Mouse (Mus musculus): ENCODE data around the gene Olfr600. TPM values are rescaled to one million over a fixed set of nuclear protein-coding genes. Genes with fewer than 3 reads are reported as not detected.
"Not testable (repeated sequence)": the region's sequence is repeated elsewhere in the genome, so short reads cannot be mapped to it uniquely, and the experiment has no call there.

The Olfr600 gene
- not detected in 2 replicates for polyA plus RNA-seq (2015; fragmentation: Nextera tagmentation; extraction: Ambion mirVana)

DNA sequence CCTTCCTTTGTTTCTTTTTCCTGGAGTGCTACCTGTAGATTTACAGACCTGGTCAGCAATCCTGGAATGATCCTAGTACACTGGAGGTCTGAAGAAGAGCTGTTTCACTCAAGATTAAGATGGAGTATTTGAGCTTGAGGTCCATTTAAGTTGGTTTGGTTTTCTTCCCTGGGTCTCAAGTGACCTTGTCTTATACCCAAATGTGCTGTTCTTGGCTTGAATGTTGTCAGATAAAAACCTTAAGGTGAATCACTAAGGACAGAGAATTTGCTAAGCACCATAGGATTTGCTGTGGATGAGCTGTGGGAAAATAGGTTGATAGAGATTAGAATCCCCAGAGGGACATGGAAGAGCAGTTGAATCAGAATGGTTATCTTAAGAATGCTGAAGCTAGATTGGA is at the start of gene Olfr600:
Olfr600 (minus strand) TSS at position 101 of the 400 bp plus-strand sequence.
- no peak within 1 kb of the TSS for H3K27ac ChIP-seq (replicated peaks)
- no peak for ATAC-seq (ENCODE audit: low FRiP score)
- H3K4me3 ChIP-seq (replicated peaks), result no peak within 1 kb of the TSS
- no peak within 1 kb of the TSS for H3K9ac ChIP-seq (replicated peaks)
- no peak within 1 kb of the TSS for H3K4me2 ChIP-seq
- H3K4me1 ChIP-seq, result no peaks in the 10 kb centered on the region
- no peaks in the 10 kb centered on the region for H3K36me3 ChIP-seq
- H3K27me3 ChIP-seq (replicated peaks), result no peaks in the 10 kb centered on the region
- H3K9me3 ChIP-seq (replicated peaks), result no peaks in the 10 kb centered on the region

DNA sequence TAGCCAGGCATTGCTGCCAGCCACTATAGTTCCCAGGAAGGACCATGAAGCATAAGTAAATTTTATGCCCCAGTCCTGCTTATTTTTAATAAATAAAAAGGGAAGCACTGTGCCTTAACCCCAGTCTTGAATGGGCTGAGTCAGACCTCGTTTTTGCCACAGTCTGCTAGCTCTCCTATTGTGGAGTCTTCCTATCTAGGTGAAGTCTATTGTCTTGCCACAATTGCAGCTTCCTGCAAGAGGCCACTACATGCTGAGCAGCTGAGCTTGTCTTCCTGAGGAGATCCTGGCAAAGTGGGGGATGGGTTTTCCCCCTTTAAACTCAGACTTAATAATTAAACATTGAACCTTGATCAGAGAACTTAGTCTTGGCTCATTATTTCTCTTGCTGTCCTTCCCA is 49.5 kb upstream of the Olfr600 start:
- Histone ChIP-seq H3K9ac (replicated peaks) (no peak overlapping the region), H3K4me2 (no peak overlapping the region), H3K4me3 (replicated peaks) (no peak overlapping the region), H3K36me3 (no peaks in the 10 kb centered on the region), H3K27me3 (replicated peaks) (no peaks in the 10 kb centered on the region), H3K4me1 (no peaks in the 10 kb centered on the region), H3K9me3 (replicated peaks) (no peaks in the 10 kb centered on the region), H3K27ac (replicated peaks) (no peak overlapping the region)
- WGBS, result 0% methylated on average over 1 of the region's 1 CpGs
- no peak for ATAC-seq (ENCODE audit: low FRiP score)

DNA sequence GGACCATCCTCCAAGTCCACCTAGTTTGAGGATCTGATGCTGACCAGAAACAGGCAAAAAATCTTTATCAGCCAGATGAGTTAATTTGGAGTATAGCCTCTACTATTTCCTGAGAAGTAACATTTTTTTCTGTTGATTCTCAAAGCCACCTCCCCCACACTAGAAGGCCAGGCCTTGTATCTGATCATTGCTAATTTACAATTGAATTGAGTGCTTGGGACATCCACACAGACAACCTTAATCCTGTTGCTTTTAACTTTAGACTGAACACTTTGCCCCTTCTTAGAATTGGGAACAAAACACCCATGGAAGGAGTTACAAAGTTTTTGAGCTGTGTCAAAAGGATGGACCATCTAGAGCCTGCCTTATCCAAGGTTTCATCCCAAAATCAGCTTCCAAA is 48.3 kb upstream of the Olfr600 start:
- Histone ChIP-seq H3K4me1 (no peaks in the 10 kb centered on the region), H3K27ac (replicated peaks) (no peak overlapping the region), H3K4me3 (replicated peaks) (no peak overlapping the region), H3K27me3 (replicated peaks) (no peaks in the 10 kb centered on the region), H3K9ac (replicated peaks) (no peak overlapping the region), H3K36me3 (no peaks in the 10 kb centered on the region), H3K4me2 (no peak overlapping the region), H3K9me3 (replicated peaks) (no peaks in the 10 kb centered on the region)
- ATAC-seq (ENCODE audit: low FRiP score), result no peak

DNA sequence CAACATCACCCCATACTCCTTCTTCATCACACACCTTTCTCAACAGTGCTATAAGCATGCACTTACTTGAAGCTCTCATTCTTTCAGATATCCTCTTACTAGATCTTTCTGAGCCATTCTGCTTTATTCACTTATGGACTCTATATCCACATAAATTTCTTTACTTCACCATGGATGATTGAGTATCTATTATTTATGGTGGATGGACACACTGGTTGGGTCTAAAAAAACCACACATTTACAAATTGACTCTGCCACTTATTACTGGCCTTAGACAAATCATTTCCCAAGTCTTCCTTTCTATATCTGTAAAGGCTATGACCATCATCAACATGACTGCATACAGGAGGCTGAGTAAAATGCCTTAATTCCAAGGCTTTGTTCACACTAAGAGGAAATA is 36.6 kb upstream of the Olfr600 start, which contains the start of gene Olfr603:
Olfr603 (minus strand) TSS at position 101 of the 400 bp plus-strand sequence.
- Histone ChIP-seq H3K9ac (replicated peaks) (no peak within 1 kb of the TSS), H3K9me3 (replicated peaks) (no peaks in the 10 kb centered on the region), H3K4me1 (no peaks in the 10 kb centered on the region), H3K27me3 (replicated peaks) (no peaks in the 10 kb centered on the region), H3K4me2 (no peak within 1 kb of the TSS), H3K4me3 (replicated peaks) (no peak within 1 kb of the TSS), H3K36me3 (no peaks in the 10 kb centered on the region), H3K27ac (replicated peaks) (no peak within 1 kb of the TSS)
- ATAC-seq (ENCODE audit: low FRiP score), result no peak

DNA sequence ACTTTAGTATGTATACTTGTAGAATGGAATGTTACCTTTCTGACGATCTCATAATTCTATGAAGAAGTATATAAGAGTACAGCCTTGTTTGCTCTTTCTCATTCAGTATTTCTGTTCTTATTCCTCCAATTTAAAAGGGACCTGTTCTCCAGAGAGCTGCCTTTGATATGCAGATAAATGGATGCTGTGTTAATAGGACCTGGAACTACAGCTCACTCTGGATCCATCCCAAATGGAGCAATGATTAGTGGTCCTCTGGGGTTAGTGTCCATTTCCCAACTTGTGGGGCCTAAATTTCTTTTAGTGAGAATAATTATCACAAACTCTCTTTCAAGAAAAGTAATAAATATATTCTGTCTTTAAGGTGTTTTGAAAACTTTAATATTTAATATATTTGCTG is 13.1 kb upstream of the Olfr600 start, which contains the start of gene Olfr601:
Olfr601 (minus strand) TSS at position 101 of the 400 bp plus-strand sequence.
- Histone ChIP-seq H3K27ac (replicated peaks) (no peak within 1 kb of the TSS), H3K4me3 (replicated peaks) (no peak within 1 kb of the TSS), H3K9me3 (replicated peaks) (no peaks in the 10 kb centered on the region), H3K27me3 (replicated peaks) (no peaks in the 10 kb centered on the region), H3K4me2 (no peak within 1 kb of the TSS), H3K36me3 (no peaks in the 10 kb centered on the region), H3K9ac (replicated peaks) (no peak within 1 kb of the TSS), H3K4me1 (no peaks in the 10 kb centered on the region)
- 97% methylated on average over 1 of the region's 1 CpGs for WGBS
- no peak for ATAC-seq (ENCODE audit: low FRiP score)

DNA sequence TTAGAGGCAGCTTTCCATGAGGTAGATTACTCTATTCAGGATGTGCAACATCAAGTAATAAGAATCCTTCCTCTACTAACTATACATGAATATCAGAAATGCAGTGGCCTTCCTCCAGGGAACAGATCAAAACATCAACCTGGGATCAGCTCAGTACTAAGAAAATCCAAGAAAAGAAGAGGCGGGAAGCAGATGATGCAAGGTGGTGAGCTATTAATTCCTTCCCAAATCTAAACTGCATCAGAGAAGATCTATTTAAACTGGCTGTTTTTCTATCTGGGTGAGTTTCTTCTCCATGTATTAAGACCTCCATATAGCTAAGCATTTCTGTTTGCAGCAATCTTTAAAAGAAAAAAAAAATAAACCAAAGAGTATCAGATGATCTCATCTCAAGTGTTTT is 13.9 kb downstream of the Olfr600 start, which contains the start of gene Olfr599:
Olfr599 (plus strand) TSS at position 301 of the 400 bp plus-strand sequence.
- ATAC-seq (ENCODE audit: low FRiP score), result no peak
- Histone ChIP-seq H3K27ac (replicated peaks) (no peak within 1 kb of the TSS), H3K9ac (replicated peaks) (no peak within 1 kb of the TSS), H3K9me3 (replicated peaks) (no peaks in the 10 kb centered on the region), H3K4me1 (no peaks in the 10 kb centered on the region), H3K36me3 (no peaks in the 10 kb centered on the region), H3K4me2 (no peak within 1 kb of the TSS), H3K4me3 (replicated peaks) (no peak within 1 kb of the TSS), H3K27me3 (replicated peaks) (no peaks in the 10 kb centered on the region)
- WGBS, result 100% methylated on average over 1 of the region's 1 CpGs

DNA sequence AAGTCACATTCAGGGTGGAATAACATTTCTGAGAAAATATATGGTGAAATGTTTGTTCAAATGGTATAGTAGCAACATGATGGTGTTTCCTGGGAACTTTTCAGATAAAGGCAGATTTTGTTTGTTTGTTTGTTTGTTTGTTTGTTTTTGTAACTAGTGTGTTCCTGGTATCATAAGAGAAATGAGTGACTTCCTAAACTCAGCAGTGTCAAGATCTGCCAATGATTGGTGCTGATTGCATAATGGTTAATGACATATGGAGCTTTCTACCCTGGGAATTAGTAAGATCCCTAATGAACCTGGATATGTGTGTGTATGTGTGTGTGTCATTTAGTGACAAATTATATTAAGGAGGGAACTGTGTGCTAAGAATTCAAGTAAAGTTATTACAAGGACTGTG is 26.2 kb downstream of the Olfr600 start, which contains the start of gene Olfr598:
Olfr598 (plus strand) TSS at position 301 of the 400 bp plus-strand sequence.
- Histone ChIP-seq H3K4me1 (no peaks in the 10 kb centered on the region), H3K4me3 (replicated peaks) (no peak within 1 kb of the TSS), H3K27me3 (replicated peaks) (no peaks in the 10 kb centered on the region), H3K36me3 (no peaks in the 10 kb centered on the region), H3K4me2 (no peak within 1 kb of the TSS), H3K9me3 (replicated peaks) (no peaks in the 10 kb centered on the region), H3K27ac (replicated peaks) (no peak within 1 kb of the TSS), H3K9ac (replicated peaks) (no peak within 1 kb of the TSS)
- ATAC-seq (ENCODE audit: low FRiP score), result no peak

DNA sequence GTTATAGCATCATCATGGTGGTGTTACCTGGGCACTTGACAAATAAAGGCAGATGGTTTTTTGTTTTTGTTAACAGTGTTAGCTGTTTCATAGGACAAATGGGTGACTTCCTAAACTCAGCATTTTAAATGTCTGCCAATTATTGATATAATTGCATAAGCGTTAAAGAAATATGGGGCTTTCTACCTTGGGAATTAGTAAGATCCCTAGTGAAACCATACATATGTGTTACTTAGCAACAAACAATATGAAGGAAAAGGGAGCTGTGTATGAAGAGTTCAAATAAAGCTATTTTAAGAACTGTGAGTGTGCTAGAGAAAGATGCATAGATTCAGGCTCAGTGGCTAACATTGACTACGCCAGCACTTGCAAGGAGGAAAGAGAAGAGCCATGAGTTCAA is 33.5 kb downstream of the Olfr600 start, which contains the start of gene Olfr597:
Olfr597 (plus strand) TSS at position 301 of the 400 bp plus-strand sequence.
- not testable (repeated sequence) for H3K9me3 ChIP-seq (replicated peaks); H3K27ac ChIP-seq (replicated peaks); ATAC-seq (ENCODE audit: low FRiP score); H3K36me3 ChIP-seq; H3K27me3 ChIP-seq (replicated peaks); H3K4me3 ChIP-seq (replicated peaks); H3K4me2 ChIP-seq; H3K4me1 ChIP-seq; H3K9ac ChIP-seq (replicated peaks)
- 94% methylated on average over 2 of the region's 2 CpGs for WGBS

DNA sequence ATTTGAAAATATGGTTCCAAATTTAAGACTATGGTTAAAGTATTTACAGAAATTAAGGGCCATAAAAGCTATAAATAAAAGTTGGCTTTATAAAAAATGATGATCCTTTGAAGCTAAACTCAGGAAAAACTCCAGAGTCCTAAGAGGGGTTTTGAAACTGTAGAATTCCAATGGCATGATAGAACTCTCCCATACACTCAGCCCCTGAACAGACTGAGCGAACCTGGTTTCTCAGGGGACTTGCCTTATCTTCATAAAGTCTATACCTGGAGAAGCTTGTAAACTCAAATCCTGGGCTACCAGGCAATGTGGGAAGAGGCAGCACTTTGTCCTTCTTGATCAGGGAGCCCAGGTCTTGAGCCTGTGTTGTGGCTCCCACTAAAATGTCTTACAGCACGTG is 44.1 kb downstream of the Olfr600 start, which contains the start of gene Olfr596:
Olfr596 (plus strand) TSS at position 301 of the 400 bp plus-strand sequence.
- not testable (repeated sequence) for H3K4me1 ChIP-seq; H3K9ac ChIP-seq (replicated peaks); H3K36me3 ChIP-seq; H3K4me3 ChIP-seq (replicated peaks); H3K9me3 ChIP-seq (replicated peaks); H3K4me2 ChIP-seq; ATAC-seq (ENCODE audit: low FRiP score); H3K27ac ChIP-seq (replicated peaks); H3K27me3 ChIP-seq (replicated peaks)
- 93% methylated on average over 2 of the region's 2 CpGs for WGBS

Other genes starting within 250 kb of the Olfr600 start
- not detected in 2 replicates for gene Olfr586, start 224.0 kb downstream of the Olfr600 start, polyA plus RNA-seq (2015; fragmentation: Nextera tagmentation; extraction: Ambion mirVana)
- gene Olfr588-ps1, start 208.8 kb downstream of the Olfr600 start, polyA plus RNA-seq (2015; fragmentation: Nextera tagmentation; extraction: Ambion mirVana), result not detected in 2 replicates
- not detected in 2 replicates for gene Olfr589, start 193.3 kb downstream of the Olfr600 start, polyA plus RNA-seq (2015; fragmentation: Nextera tagmentation; extraction: Ambion mirVana)
- not detected in 2 replicates for gene Olfr591, start 171.3 kb downstream of the Olfr600 start, polyA plus RNA-seq (2015; fragmentation: Nextera tagmentation; extraction: Ambion mirVana)
- not detected in 2 replicates for gene Olfr592, start 164.9 kb downstream of the Olfr600 start, polyA plus RNA-seq (2015; fragmentation: Nextera tagmentation; extraction: Ambion mirVana)
- not detected in 2 replicates for gene Olfr593, start 137.8 kb downstream of the Olfr600 start, polyA plus RNA-seq (2015; fragmentation: Nextera tagmentation; extraction: Ambion mirVana)
- not detected in 2 replicates for gene Olfr594, start 132.7 kb downstream of the Olfr600 start, polyA plus RNA-seq (2015; fragmentation: Nextera tagmentation; extraction: Ambion mirVana)
- gene Usp17ld, start 97.2 kb downstream of the Olfr600 start, polyA plus RNA-seq (2015; fragmentation: Nextera tagmentation; extraction: Ambion mirVana), result not detected in 2 replicates
- gene Olfr596, start 44.0 kb downstream of the Olfr600 start, polyA plus RNA-seq (2015; fragmentation: Nextera tagmentation; extraction: Ambion mirVana), result not detected in 2 replicates
- gene Olfr597, start 33.4 kb downstream of the Olfr600 start, polyA plus RNA-seq (2015; fragmentation: Nextera tagmentation; extraction: Ambion mirVana), result not detected in 2 replicates
- not detected in 2 replicates for gene Olfr598, start 26.1 kb downstream of the Olfr600 start, polyA plus RNA-seq (2015; fragmentation: Nextera tagmentation; extraction: Ambion mirVana)
- not detected in 2 replicates for gene Olfr599, start 13.8 kb downstream of the Olfr600 start, polyA plus RNA-seq (2015; fragmentation: Nextera tagmentation; extraction: Ambion mirVana)
- gene Olfr601, start 13.0 kb upstream of the Olfr600 start, polyA plus RNA-seq (2015; fragmentation: Nextera tagmentation; extraction: Ambion mirVana), result not detected in 2 replicates
- not detected in 2 replicates for gene Olfr603, start 36.5 kb upstream of the Olfr600 start, polyA plus RNA-seq (2015; fragmentation: Nextera tagmentation; extraction: Ambion mirVana)
- gene Usp17lc, start 65.4 kb upstream of the Olfr600 start, polyA plus RNA-seq (2015; fragmentation: Nextera tagmentation; extraction: Ambion mirVana), result not detected in 2 replicates
- gene Olfr605, start 95.8 kb upstream of the Olfr600 start, polyA plus RNA-seq (2015; fragmentation: Nextera tagmentation; extraction: Ambion mirVana), result not detected in 2 replicates
- gene Olfr606, start 99.4 kb upstream of the Olfr600 start, polyA plus RNA-seq (2015; fragmentation: Nextera tagmentation; extraction: Ambion mirVana), result not detected in 2 replicates
- not detected in 2 replicates for gene Olfr607, start 114.5 kb upstream of the Olfr600 start, polyA plus RNA-seq (2015; fragmentation: Nextera tagmentation; extraction: Ambion mirVana)
- gene Olfr608, start 120.2 kb upstream of the Olfr600 start, polyA plus RNA-seq (2015; fragmentation: Nextera tagmentation; extraction: Ambion mirVana), result not detected in 2 replicates
- not detected in 2 replicates for gene Olfr609, start 148.4 kb upstream of the Olfr600 start, polyA plus RNA-seq (2015; fragmentation: Nextera tagmentation; extraction: Ambion mirVana)
- gene Olfr610, start 162.5 kb upstream of the Olfr600 start, polyA plus RNA-seq (2015; fragmentation: Nextera tagmentation; extraction: Ambion mirVana), result not detected in 2 replicates
- gene Olfr611, start 171.2 kb upstream of the Olfr600 start, polyA plus RNA-seq (2015; fragmentation: Nextera tagmentation; extraction: Ambion mirVana), result not detected in 2 replicates
- not detected in 2 replicates for gene Olfr612, start 193.0 kb upstream of the Olfr600 start, polyA plus RNA-seq (2015; fragmentation: Nextera tagmentation; extraction: Ambion mirVana)
- gene Olfr613, start 198.4 kb upstream of the Olfr600 start, polyA plus RNA-seq (2015; fragmentation: Nextera tagmentation; extraction: Ambion mirVana), result not detected in 2 replicates
- gene Olfr615, start 206.4 kb upstream of the Olfr600 start, polyA plus RNA-seq (2015; fragmentation: Nextera tagmentation; extraction: Ambion mirVana), result not detected in 2 replicates
- not detected in 2 replicates for gene Olfr616, start 219.5 kb upstream of the Olfr600 start, polyA plus RNA-seq (2015; fragmentation: Nextera tagmentation; extraction: Ambion mirVana)
- not detected in 2 replicates for gene Olfr617, start 223.4 kb upstream of the Olfr600 start, polyA plus RNA-seq (2015; fragmentation: Nextera tagmentation; extraction: Ambion mirVana)
- gene Olfr618, start 240.4 kb upstream of the Olfr600 start, polyA plus RNA-seq (2015; fragmentation: Nextera tagmentation; extraction: Ambion mirVana), result not detected in 2 replicates